Mouse (Mus musculus): Measurements from ENCODE around the gene Specc1. TPM values are rescaled to one million over a fixed set of nuclear protein-coding genes. Genes with fewer than 3 reads are reported as not detected.

Specc1 gene
- polyA plus RNA-seq, 1 experiment from 2014 or later: 9.2 TPM

- WGBS: 95% methylated on average over 3 of the region's 3 CpGs
- Histone ChIP-seq H3K4me1 (ENCODE audit: control insufficient read depth, insufficient read depth, low read length) (no peaks in the 10 kb centered on the region), H3K9me3 (replicated peaks; ENCODE audit: control insufficient read depth, low read length) (no peaks in the 10 kb centered on the region), H3K9ac (ENCODE audit: low read length) (no peak overlapping the region), H3K27ac (ENCODE audit: low read depth, low read length) (no peak overlapping the region), H3K36me3 (ENCODE audit: control insufficient read depth, insufficient read depth, low read length) (0 out of 2 replicates have a peak, but pooled peaks cover 2% of the 10 kb centered on the region), H3K4me3 (ENCODE audit: low read depth, low read length) (no peak overlapping the region), H3K4me2 (ENCODE audit: low read length) (no peak overlapping the region), H3K27me3 (replicated peaks; ENCODE audit: control insufficient read depth, insufficient read depth, low read length) (no peaks in the 10 kb centered on the region)
- ATAC-seq: no peak
- DNase-seq (ENCODE audit: low spot score): no peak
Observed at GRCm38 (mm10) chr11:62164357-62164756, 207.8 kb downstream of the Specc1 start.

GRCm38 (mm10) chr11:62166503-62166902, 209.9 kb downstream of the Specc1 start:
- no peaks in the 10 kb centered on the region for H3K4me1 ChIP-seq (ENCODE audit: control insufficient read depth, insufficient read depth, low read length)
- WGBS: 79% methylated on average over 3 of the region's 3 CpGs
- H3K4me3 ChIP-seq (ENCODE audit: low read depth, low read length): no peak overlapping the region
- ATAC-seq: no peak
- no peak for DNase-seq (ENCODE audit: low spot score)
- no peak overlapping the region for H3K9ac ChIP-seq (ENCODE audit: low read length)
- H3K27me3 ChIP-seq (replicated peaks; ENCODE audit: control insufficient read depth, insufficient read depth, low read length): no peaks in the 10 kb centered on the region
- H3K9me3 ChIP-seq (replicated peaks; ENCODE audit: control insufficient read depth, low read length): no peaks in the 10 kb centered on the region
- H3K4me2 ChIP-seq (ENCODE audit: low read length): no peak overlapping the region
- H3K27ac ChIP-seq (ENCODE audit: low read depth, low read length): no peak overlapping the region
- 0 out of 2 replicates have a peak, but pooled peaks cover 4% of the 10 kb centered on the region for H3K36me3 ChIP-seq (ENCODE audit: control insufficient read depth, insufficient read depth, low read length)

- 0 out of 2 replicates have a peak, but pooled peaks cover 4% of the 10 kb centered on the region for H3K36me3 ChIP-seq (ENCODE audit: control insufficient read depth, insufficient read depth, low read length)
- no peak overlapping the region for H3K4me2 ChIP-seq (ENCODE audit: low read length)
- H3K4me1 ChIP-seq (ENCODE audit: control insufficient read depth, insufficient read depth, low read length): no peaks in the 10 kb centered on the region
- no peak for DNase-seq (ENCODE audit: low spot score)
- ATAC-seq: no peak
- H3K4me3 ChIP-seq (ENCODE audit: low read depth, low read length): no peak overlapping the region
- H3K9ac ChIP-seq (ENCODE audit: low read length): no peak overlapping the region
- H3K27ac ChIP-seq (ENCODE audit: low read depth, low read length): no peak overlapping the region
- H3K27me3 ChIP-seq (replicated peaks; ENCODE audit: control insufficient read depth, insufficient read depth, low read length): no peaks in the 10 kb centered on the region
- H3K9me3 ChIP-seq (replicated peaks; ENCODE audit: control insufficient read depth, low read length): no peaks in the 10 kb centered on the region
- 92% methylated on average over 3 of the region's 3 CpGs for WGBS
Observed at GRCm38 (mm10) chr11:62168146-62168545, 211.6 kb downstream of the Specc1 start.

GRCm38 (mm10) chr11:62177395-62178113, 221.0 kb downstream of the Specc1 start:
- no peak for ATAC-seq

GRCm38 (mm10) chr11:62180791-62181190, 224.2 kb downstream of the Specc1 start:
- no peak for ATAC-seq
- Histone ChIP-seq H3K36me3 (ENCODE audit: control insufficient read depth, insufficient read depth, low read length) (no peaks in the 10 kb centered on the region), H3K4me1 (ENCODE audit: control insufficient read depth, insufficient read depth, low read length) (no peaks in the 10 kb centered on the region), H3K9ac (ENCODE audit: low read length) (no peak overlapping the region), H3K27ac (ENCODE audit: low read depth, low read length) (no peak overlapping the region), H3K4me3 (ENCODE audit: low read depth, low read length) (no peak overlapping the region), H3K4me2 (ENCODE audit: low read length) (no peak overlapping the region), H3K9me3 (replicated peaks; ENCODE audit: control insufficient read depth, low read length) (no peaks in the 10 kb centered on the region), H3K27me3 (replicated peaks; ENCODE audit: control insufficient read depth, insufficient read depth, low read length) (no peaks in the 10 kb centered on the region)
- WGBS: 95% methylated on average over 6 of the region's 6 CpGs
- DNase-seq (ENCODE audit: low spot score): no peak

More at GRCm38 (mm10) chr11:62177395-62178113, 221.0 kb downstream of the Specc1 start:
- Histone ChIP-seq H3K27me3 (replicated peaks; ENCODE audit: control insufficient read depth, insufficient read depth, low read length) (no peaks in the 10 kb centered on the region), H3K4me1 (ENCODE audit: control insufficient read depth, insufficient read depth, low read length) (no peaks in the 10 kb centered on the region), H3K4me3 (ENCODE audit: low read depth, low read length) (no peak overlapping the region), H3K4me2 (ENCODE audit: low read length) (no peak overlapping the region), H3K9me3 (replicated peaks; ENCODE audit: control insufficient read depth, low read length) (no peaks in the 10 kb centered on the region), H3K36me3 (ENCODE audit: control insufficient read depth, insufficient read depth, low read length) (no peaks in the 10 kb centered on the region), H3K27ac (ENCODE audit: low read depth, low read length) (no peak overlapping the region), H3K9ac (ENCODE audit: low read length) (no peak overlapping the region)
- DNase-seq (ENCODE audit: low spot score): no peak
- 90% methylated on average over 10 of the region's 10 CpGs for WGBS

GRCm38 (mm10) chr11:62184900-62185299, 228.3 kb downstream of the Specc1 start:
- no peak for ATAC-seq
- Histone ChIP-seq H3K27ac (ENCODE audit: low read depth, low read length) (no peak overlapping the region), H3K27me3 (replicated peaks; ENCODE audit: control insufficient read depth, insufficient read depth, low read length) (no peaks in the 10 kb centered on the region), H3K4me3 (ENCODE audit: low read depth, low read length) (no peak overlapping the region), H3K9me3 (replicated peaks; ENCODE audit: control insufficient read depth, low read length) (no peaks in the 10 kb centered on the region), H3K4me1 (ENCODE audit: control insufficient read depth, insufficient read depth, low read length) (no peaks in the 10 kb centered on the region), H3K4me2 (ENCODE audit: low read length) (no peak overlapping the region), H3K9ac (ENCODE audit: low read length) (no peak overlapping the region), H3K36me3 (ENCODE audit: control insufficient read depth, insufficient read depth, low read length) (no peaks in the 10 kb centered on the region)
- 94% methylated on average over 4 of the region's 4 CpGs for WGBS
- DNase-seq (ENCODE audit: low spot score): no peak

- ATAC-seq: no peak
- Histone ChIP-seq H3K4me3 (ENCODE audit: low read depth, low read length) (no peak overlapping the region), H3K27me3 (replicated peaks; ENCODE audit: control insufficient read depth, insufficient read depth, low read length) (no peaks in the 10 kb centered on the region), H3K27ac (ENCODE audit: low read depth, low read length) (no peak overlapping the region), H3K36me3 (ENCODE audit: control insufficient read depth, insufficient read depth, low read length) (no peaks in the 10 kb centered on the region), H3K4me2 (ENCODE audit: low read length) (no peak overlapping the region), H3K9me3 (replicated peaks; ENCODE audit: control insufficient read depth, low read length) (no peaks in the 10 kb centered on the region), H3K9ac (ENCODE audit: low read length) (no peak overlapping the region), H3K4me1 (ENCODE audit: control insufficient read depth, insufficient read depth, low read length) (no peaks in the 10 kb centered on the region)
- DNase-seq (ENCODE audit: low spot score): no peak
- 92% methylated on average over 8 of the region's 8 CpGs for WGBS
Observed at GRCm38 (mm10) chr11:62187074-62187473, 230.5 kb downstream of the Specc1 start.

GRCm38 (mm10) chr11:62192050-62192449, 235.5 kb downstream of the Specc1 start:
- Histone ChIP-seq H3K4me1 (ENCODE audit: control insufficient read depth, insufficient read depth, low read length) (0 out of 2 replicates have a peak, but pooled peaks cover 3% of the 10 kb centered on the region), H3K9me3 (replicated peaks; ENCODE audit: control insufficient read depth, low read length) (no peaks in the 10 kb centered on the region), H3K36me3 (ENCODE audit: control insufficient read depth, insufficient read depth, low read length) (no peaks in the 10 kb centered on the region), H3K27me3 (replicated peaks; ENCODE audit: control insufficient read depth, insufficient read depth, low read length) (no peaks in the 10 kb centered on the region), H3K4me2 (ENCODE audit: low read length) (no peak overlapping the region), H3K27ac (ENCODE audit: low read depth, low read length) (no peak overlapping the region), H3K9ac (ENCODE audit: low read length) (no peak overlapping the region), H3K4me3 (ENCODE audit: low read depth, low read length) (no peak overlapping the region)
- ATAC-seq (no peak), DNase-seq (ENCODE audit: low spot score) (no peak)
- 86% methylated on average over 3 of the region's 3 CpGs for WGBS

- no peaks in the 10 kb centered on the region for H3K9me3 ChIP-seq (replicated peaks; ENCODE audit: control insufficient read depth, low read length)
- no peaks in the 10 kb centered on the region for H3K36me3 ChIP-seq (ENCODE audit: control insufficient read depth, insufficient read depth, low read length)
- WGBS: 92% methylated on average over 3 of the region's 3 CpGs
- H3K9ac ChIP-seq (ENCODE audit: low read length): no peak overlapping the region
- no peak overlapping the region for H3K27ac ChIP-seq (ENCODE audit: low read depth, low read length)
- H3K4me2 ChIP-seq (ENCODE audit: low read length): no peak overlapping the region
- H3K27me3 ChIP-seq (replicated peaks; ENCODE audit: control insufficient read depth, insufficient read depth, low read length): no peaks in the 10 kb centered on the region
- no peak overlapping the region for H3K4me3 ChIP-seq (ENCODE audit: low read depth, low read length)
- H3K4me1 ChIP-seq (ENCODE audit: control insufficient read depth, insufficient read depth, low read length): 0 out of 2 replicates have a peak, but pooled peaks cover 8% of the 10 kb centered on the region
- ATAC-seq (no peak), DNase-seq (ENCODE audit: low spot score) (no peak)
Observed at GRCm38 (mm10) chr11:62193116-62193515, 236.6 kb downstream of the Specc1 start.
